Mouse (Mus musculus) liver, postnatal 0 days (tissue): ENCODE results near the gene Oas1g. TPM values are rescaled to one million over a fixed set of nuclear protein-coding genes. Genes with fewer than 3 reads are reported as not detected.
"Not testable (repeated sequence)": the region's sequence is repeated elsewhere in the genome, so short reads cannot be mapped to it uniquely, and the experiment has no call there.

Experiments
- ATAC-seq: fragments of 200-750 bp; cut with Nextera tagmentation; 2 replicates; pipeline ENCODE4 v1.8.0; 2017; ENCODE audit warnings: mild to moderate bottlenecking, moderate library complexity
- DNase-seq: peaks from one replicate; pipeline ENCODE4 v3.0.0-alpha.2; 2016
- H3K27ac ChIP-seq: fragments of 300-500 bp; sonication (generic); 2 replicates; pipeline ENCODE4 v1.5.1; 2014; ENCODE audit warnings: antibody characterized with exemption, moderate library complexity, mild to moderate bottlenecking, low read depth
- H3K27me3 ChIP-seq: fragments of 300-500 bp; sonication (generic); 2 replicates; pipeline ENCODE4 v1.6.1; 2014; ENCODE audit warnings: low read length, control low read depth, mixed read lengths; ENCODE audit not compliant: insufficient read depth
- H3K36me3 ChIP-seq: fragments of 300-500 bp; sonication (generic); replicated peaks from 2 replicates; pipeline ENCODE4 v1.6.1; 2014; ENCODE audit warnings: mild to moderate bottlenecking, control low read depth, low read length, moderate library complexity, mixed read lengths; ENCODE audit not compliant: insufficient read depth
- H3K4me1 ChIP-seq: fragments of 300-500 bp; sonication (generic); 2 replicates; pipeline ENCODE4 v1.6.1; 2014; ENCODE audit warnings: antibody characterized with exemption, mild to moderate bottlenecking, control low read depth; ENCODE audit not compliant: insufficient read depth
- H3K4me2 ChIP-seq: fragments of 300-500 bp; sonication (generic); 2 replicates; pipeline ENCODE4 v1.6.1; 2014; ENCODE audit warnings: low read depth, mild to moderate bottlenecking, low read length, moderate library complexity, mixed read lengths
- H3K4me3 ChIP-seq: fragments of 300-500 bp; sonication (generic); 2 replicates; pipeline ENCODE4 v1.5.1; 2014; ENCODE audit warnings: low read depth, low read length
- H3K9ac ChIP-seq: fragments of 300-500 bp; sonication (generic); replicated peaks from 2 replicates; pipeline ENCODE4 v1.6.1; 2014; ENCODE audit warnings: mild to moderate bottlenecking, moderate library complexity
- H3K9me3 ChIP-seq: fragments of 300-500 bp; sonication (generic); 2 replicates; pipeline ENCODE4 v1.6.1; 2016; ENCODE audit warnings: mild to moderate bottlenecking, control low read depth, low read length, mixed read lengths
- CTCF ChIP-seq: sonication (generic); IDR thresholded peaks from 2 replicates; pipeline ENCODE4 v1.5.1; 2016; ENCODE audit warnings: antibody characterized with exemption, low read depth
- EP300 ChIP-seq: IDR thresholded peaks from 2 replicates; pipeline ENCODE4 v1.6.1; 2016; ENCODE audit warnings: antibody characterized with exemption, low read depth, mild to moderate bottlenecking
- WGBS: fragments of 180-500 bp; shearing (Covaris S2); extraction: QIAGEN DNeasy Blood & Tissue Kit; methylation state at CpG from one replicate; pipeline ENCODE4 v1.1.7; 2014; ENCODE audit not compliant: insufficient replicate concordance; 5-methylcytosine and 5-hydroxymethylcytosine counted together
- polyA plus RNA-seq: library from polyadenylated mRNA; unstranded; fragments of >200 nt; fragmentation: Nextera tagmentation; extraction: Ambion mirVana; gene quantifications from 2 replicates; pipeline ENCODE4 v1.2.1, GENCODE M21; 2015

Oas1g gene
- polyA plus RNA-seq, 1 experiment from 2014 or later, result 2.9 TPM

DNA sequence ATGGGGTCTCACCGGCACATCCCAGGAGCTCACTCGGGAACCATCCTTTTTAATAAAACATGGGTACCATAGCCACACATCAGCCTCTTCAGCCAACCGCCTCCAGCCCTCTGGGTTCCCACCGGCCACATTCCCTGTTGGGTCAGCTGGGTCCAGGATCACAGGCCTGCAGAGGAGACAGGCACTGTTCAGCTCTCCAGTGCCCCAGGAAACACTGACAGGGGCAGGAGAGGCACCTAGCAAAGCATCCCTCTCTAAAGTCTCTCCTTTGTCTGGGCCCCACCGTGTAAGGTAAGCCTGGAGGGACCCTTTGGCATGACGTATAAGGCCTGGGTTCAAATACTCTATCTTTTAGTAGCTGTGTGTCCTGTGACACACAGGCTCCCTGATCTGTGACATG, 10.9 kb upstream of the Oas1g start:
- Histone ChIP-seq H3K4me2 (no peak overlapping the region), H3K9me3 (no peaks in the 10 kb centered on the region), H3K4me3 (no peak overlapping the region), H3K27ac (no peak overlapping the region), H3K36me3 (no peaks in the 10 kb centered on the region), H3K27me3 (no peaks in the 10 kb centered on the region), H3K9ac (no peak overlapping the region), H3K4me1 (no peaks in the 10 kb centered on the region)
- no peak for DNase-seq
- ATAC-seq, result no peak
- TF ChIP-seq EP300, result no peak
- no peak for TF ChIP-seq CTCF
- WGBS, result 82% methylated on average over 6 of the region's 6 CpGs

DNA sequence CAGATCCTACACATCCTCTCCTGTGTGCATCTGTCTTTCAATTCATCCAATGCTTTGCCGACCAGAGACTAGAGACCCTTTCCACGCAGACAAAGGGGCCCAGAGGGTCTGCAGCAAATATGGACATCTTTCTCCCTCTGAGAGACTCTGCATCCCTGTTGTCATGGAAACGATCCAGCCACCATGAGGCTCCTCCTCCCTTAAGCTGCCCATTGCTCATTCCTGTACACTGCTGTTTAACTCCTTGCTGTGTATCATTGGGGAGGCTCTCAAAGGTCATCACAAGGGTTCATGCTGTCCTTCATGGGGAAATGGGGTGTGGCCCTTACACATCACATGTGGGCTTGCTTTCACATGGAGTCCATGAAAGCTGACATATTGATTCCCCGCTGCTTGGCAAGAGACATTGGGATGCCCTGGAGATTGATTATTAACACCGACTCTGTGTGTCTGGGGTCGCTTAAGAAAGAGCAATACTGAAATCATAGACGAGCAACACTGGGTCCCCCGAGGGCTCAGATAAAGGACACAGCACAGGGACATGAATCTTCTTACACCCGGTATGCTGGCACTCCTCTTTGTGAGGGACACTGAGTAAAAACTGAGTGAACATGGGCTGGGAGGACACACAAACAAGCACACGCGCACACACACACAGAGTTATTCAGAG, 8.0 kb upstream of the Oas1g start:
- Histone ChIP-seq H3K4me2 (no peak overlapping the region), H3K27ac (no peak overlapping the region), H3K4me1 (no peaks in the 10 kb centered on the region), H3K9ac (no peak overlapping the region), H3K9me3 (no peaks in the 10 kb centered on the region), H3K4me3 (no peak overlapping the region), H3K27me3 (no peaks in the 10 kb centered on the region), H3K36me3 (no peaks in the 10 kb centered on the region)
- DNase-seq (no peak), ATAC-seq (no peak)
- WGBS, result 80% methylated on average over 11 of the region's 11 CpGs
- no peak for TF ChIP-seq CTCF
- TF ChIP-seq EP300, result no peak

DNA sequence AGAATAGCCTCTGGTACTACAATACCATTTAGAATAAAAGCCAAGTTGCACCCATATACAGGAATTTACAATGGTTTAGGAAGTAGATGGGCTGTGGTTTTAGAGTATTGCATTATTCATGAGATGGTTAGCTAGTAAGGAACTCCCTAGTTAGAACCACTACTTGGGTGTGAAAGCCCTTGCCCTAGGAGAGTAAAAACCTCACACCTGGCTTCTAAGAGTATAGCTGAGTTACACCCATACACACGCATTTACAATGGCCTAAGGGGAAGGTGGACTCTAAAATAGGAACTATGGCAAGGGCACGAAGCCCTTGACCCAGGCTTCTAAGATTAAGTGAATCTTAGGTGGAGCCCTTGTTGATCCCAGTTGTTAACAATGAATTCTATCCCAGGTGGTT, 7.3 kb upstream of the Oas1g start:
- 60% methylated on average over 2 of the region's 2 CpGs for WGBS
- ATAC-seq, H3K27me3 ChIP-seq: not testable (repeated sequence)

DNA sequence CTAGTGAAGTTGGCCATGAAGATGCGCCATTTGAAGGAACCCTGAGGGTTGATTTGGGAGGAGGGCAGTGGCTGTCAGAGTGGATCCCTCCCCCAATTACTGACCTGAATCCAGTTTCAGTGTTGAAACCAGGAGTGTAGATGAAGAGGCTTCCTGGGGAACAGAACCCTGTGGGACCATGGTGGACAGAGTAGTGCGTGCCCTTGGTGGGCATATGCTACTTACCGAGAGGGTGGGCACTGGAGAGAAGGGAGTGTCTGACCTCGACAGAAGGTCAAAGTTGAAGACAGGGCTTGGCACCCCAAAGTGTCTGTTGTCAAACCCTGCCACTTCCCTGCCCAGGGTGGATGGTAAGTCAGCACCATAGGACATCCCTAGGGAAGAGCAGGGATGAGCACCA, 6.5 kb upstream of the Oas1g start:
- DNase-seq, ATAC-seq, H3K4me3 ChIP-seq, H3K36me3 ChIP-seq, H3K27ac ChIP-seq, H3K4me1 ChIP-seq, H3K9ac ChIP-seq, H3K27me3 ChIP-seq, H3K4me2 ChIP-seq, H3K9me3 ChIP-seq: not testable (repeated sequence)
- WGBS, result 85% methylated on average over 4 of the region's 4 CpGs

More for the DNA sequence above, 7.3 kb upstream of the Oas1g start:
- not testable (repeated sequence) for H3K4me2 ChIP-seq, DNase-seq, H3K27ac ChIP-seq, H3K9ac ChIP-seq, H3K36me3 ChIP-seq, H3K4me3 ChIP-seq, H3K9me3 ChIP-seq, H3K4me1 ChIP-seq

DNA sequence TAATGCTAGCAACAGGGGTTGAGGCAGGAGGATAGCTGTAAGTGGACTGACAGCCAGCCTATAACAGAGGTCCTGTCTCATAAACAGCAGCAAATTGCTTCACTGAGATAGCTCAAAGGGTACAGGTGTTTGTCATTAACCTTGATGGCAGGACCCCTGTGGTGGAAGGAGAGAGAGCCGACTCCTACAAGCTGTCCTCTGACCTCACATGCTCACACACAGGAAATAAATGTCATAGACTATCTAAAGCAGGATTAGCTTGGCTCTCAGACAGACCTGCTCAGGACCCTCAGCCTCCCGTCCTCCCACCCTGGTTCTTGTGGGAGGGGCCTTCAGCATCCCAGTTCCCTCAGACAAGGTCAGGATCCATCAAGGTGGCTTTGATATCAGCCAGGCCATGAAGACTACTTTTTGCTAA, 4.8 kb upstream of the Oas1g start:
- Histone ChIP-seq H3K27ac (no peak overlapping the region), H3K4me3 (no peak overlapping the region), H3K9me3 (no peaks in the 10 kb centered on the region), H3K4me1 (no peaks in the 10 kb centered on the region), H3K9ac (no peak overlapping the region), H3K4me2 (no peak overlapping the region), H3K27me3 (no peaks in the 10 kb centered on the region), H3K36me3 (no peaks in the 10 kb centered on the region)
- no peak for DNase-seq
- no peak for ATAC-seq
- whole genome bisulfite sequencing, result 69% methylated on average over 2 of the region's 2 CpGs
- TF ChIP-seq EP300 (no peak), CTCF (no peak)

DNA sequence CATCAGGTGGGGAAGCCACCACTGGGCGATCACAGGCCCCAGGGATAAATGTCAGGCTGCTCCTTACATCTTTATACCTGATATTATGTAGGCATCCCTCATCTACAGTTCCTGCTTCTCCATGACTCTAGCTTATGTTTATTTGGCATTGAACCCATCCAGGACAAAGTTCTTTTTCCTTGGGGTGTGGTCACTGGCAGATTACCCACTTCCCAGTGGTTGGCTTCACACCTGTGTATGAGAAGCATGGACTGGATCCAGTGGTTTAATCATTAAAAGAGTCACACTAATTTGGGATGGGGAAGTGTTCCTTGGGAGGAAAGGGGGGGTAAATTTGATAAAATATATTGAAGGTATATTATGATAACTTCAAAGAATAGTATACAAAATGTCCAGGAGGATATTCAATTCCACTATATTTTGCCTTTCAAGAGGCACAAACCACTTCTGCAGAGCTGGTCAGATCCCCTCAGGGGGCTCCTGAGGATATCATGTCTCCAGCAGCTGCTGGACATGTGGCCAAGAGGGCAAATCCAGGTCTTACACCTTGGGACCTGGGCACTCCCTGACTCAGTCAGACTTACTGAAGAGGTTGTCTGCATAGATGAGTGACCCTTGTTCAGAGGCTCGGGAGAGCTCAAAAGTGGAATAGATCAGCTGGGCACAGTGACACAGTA, 4.3 kb upstream of the Oas1g start:
- not testable (repeated sequence) for H3K4me2 ChIP-seq, H3K9me3 ChIP-seq, DNase-seq, H3K9ac ChIP-seq, H3K27me3 ChIP-seq, H3K4me3 ChIP-seq, ATAC-seq, H3K27ac ChIP-seq, H3K4me1 ChIP-seq, H3K36me3 ChIP-seq
- 73% methylated on average over 2 of the region's 2 CpGs for WGBS

DNA sequence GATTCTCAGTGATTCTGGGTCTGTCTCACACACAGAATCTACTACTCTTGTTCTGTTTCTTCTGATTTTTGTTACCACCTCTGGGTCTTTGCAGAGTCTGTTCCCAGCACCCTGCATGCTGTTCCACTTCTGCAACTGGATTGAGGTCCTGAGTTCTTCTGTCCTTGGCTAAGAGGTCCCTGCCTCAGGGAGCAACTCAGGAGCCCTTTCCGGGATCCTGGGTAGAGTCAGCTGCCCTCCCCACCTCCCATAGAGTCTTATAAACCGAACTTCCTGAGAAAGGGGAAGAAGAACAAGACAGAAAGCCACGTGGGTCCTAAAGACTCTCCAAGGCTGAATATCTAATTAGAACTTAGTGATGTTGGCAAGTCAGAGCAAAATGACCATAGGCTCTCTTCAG, 3.6 kb upstream of the Oas1g start:
- H3K4me1 ChIP-seq, result no peaks in the 10 kb centered on the region
- H3K4me2 ChIP-seq, result no peak overlapping the region
- H3K27ac ChIP-seq, result no peak overlapping the region
- H3K36me3 ChIP-seq, result no peaks in the 10 kb centered on the region
- no peak for DNase-seq
- ATAC-seq, result no peak
- 22% methylated on average over 3 of the region's 3 CpGs for WGBS
- no peaks in the 10 kb centered on the region for H3K27me3 ChIP-seq
- TF ChIP-seq CTCF (no peak), EP300 (no peak)
- H3K9me3 ChIP-seq, result no peaks in the 10 kb centered on the region
- H3K9ac ChIP-seq, result no peak overlapping the region
- no peak overlapping the region for H3K4me3 ChIP-seq
